ENCODE assay signal across 11 mouse cellular contexts in the genomic region with DNA sequence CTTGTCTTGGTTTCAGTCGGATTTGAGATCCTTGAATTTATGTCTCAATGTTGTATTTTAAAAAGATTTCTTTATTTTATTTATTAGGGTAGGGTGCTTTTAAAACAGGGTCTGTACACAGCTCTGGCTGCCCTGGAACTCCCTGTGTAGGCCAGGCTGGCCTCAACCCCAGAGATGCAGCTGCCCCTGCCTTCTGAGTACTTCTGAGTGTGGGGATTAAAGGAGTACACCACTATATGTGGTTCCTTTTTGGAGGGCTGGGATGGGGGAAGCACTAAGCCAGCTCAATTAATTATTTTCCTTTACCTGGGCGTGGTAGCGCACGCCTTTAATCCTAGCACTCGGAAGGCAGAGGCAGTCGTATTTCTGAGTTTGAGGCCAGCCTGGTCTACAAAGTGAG. TPM values are rescaled to one million over a fixed set of nuclear protein-coding genes. Genes with fewer than 3 reads are reported as not detected.
DNase-seq lines count a peak whose midpoint lies in the region; ATAC-seq and TF ChIP-seq lines count a peak whose summit lies in the region.
"Had no signal": no experiment of that assay in that cellular context is flagged by ENCODE, and none has a peak within 500 bp of the region (broad histone marks: within the 10 kb centered on the region; RNA-seq: fewer than 3 reads in every experiment).

No protein-coding gene starts in this region.

- peaks cover 33% of the 10 kb centered on the region for H3K4me1 ChIP-seq in hindbrain, embryonic 10.5 days (replicated peaks)
- no peaks in the 10 kb centered on the region for H3K4me1 ChIP-seq in hindbrain, postnatal 0 days (ENCODE audit: insufficient read depth, low read length)
- 0 out of 2 replicates have a peak, but pooled peaks cover 12% of the 10 kb centered on the region for H3K4me1 ChIP-seq in stomach, embryonic 15.5 days
- no peaks in the 10 kb centered on the region for H3K4me1 ChIP-seq in stomach, postnatal 0 days (replicated peaks; ENCODE audit: control insufficient read depth, insufficient read depth)
- peaks cover 22% of the 10 kb centered on the region for H3K4me1 ChIP-seq in limb, embryonic 12.5 days (replicated peaks)

- no peaks in the 10 kb centered on the region for H3K9me3 ChIP-seq in hindbrain, embryonic 10.5 days
- no peaks in the 10 kb centered on the region for H3K9me3 ChIP-seq in hindbrain, postnatal 0 days (ENCODE audit: low read length)
- no peaks in the 10 kb centered on the region for H3K9me3 ChIP-seq in stomach, embryonic 15.5 days
- H3K9me3 ChIP-seq in stomach, postnatal 0 days (ENCODE audit: control insufficient read depth, low read length): no peaks in the 10 kb centered on the region
- H3K9me3 ChIP-seq in limb, embryonic 12.5 days: no peaks in the 10 kb centered on the region

- peaks cover 52% of the 10 kb centered on the region for H3K36me3 ChIP-seq in hindbrain, embryonic 10.5 days
- H3K36me3 ChIP-seq in hindbrain, postnatal 0 days (ENCODE audit: insufficient read depth, low read length): peaks cover 2% of the 10 kb centered on the region
- peaks cover 10% of the 10 kb centered on the region for H3K36me3 ChIP-seq in stomach, embryonic 15.5 days
- no peaks in the 10 kb centered on the region for H3K36me3 ChIP-seq in stomach, postnatal 0 days (ENCODE audit: control insufficient read depth, insufficient read depth, low read length)
- H3K36me3 ChIP-seq in limb, embryonic 12.5 days: peaks cover 36% of the 10 kb centered on the region

- TF ChIP-seq CTCF in hindbrain, postnatal 0 days (IDR thresholded peaks at IDR 0.05; ENCODE audit: low read depth): no peak
- TF ChIP-seq CTCF in stomach, postnatal 0 days (IDR thresholded peaks at IDR 0.05; ENCODE audit: low read depth): no peak

- H3K27me3 ChIP-seq in hindbrain, embryonic 10.5 days (ENCODE audit: insufficient read depth, poor library complexity, severe bottlenecking): no peaks in the 10 kb centered on the region
- no peaks in the 10 kb centered on the region for H3K27me3 ChIP-seq in hindbrain, postnatal 0 days (ENCODE audit: insufficient read depth, low read length)
- H3K27me3 ChIP-seq in stomach, embryonic 15.5 days (replicated peaks): no peaks in the 10 kb centered on the region
- H3K27me3 ChIP-seq in stomach, postnatal 0 days (ENCODE audit: control insufficient read depth, insufficient read depth, low read length): no peaks in the 10 kb centered on the region
- H3K27me3 ChIP-seq in limb, embryonic 12.5 days: no peaks in the 10 kb centered on the region

- H3K4me3 ChIP-seq in hindbrain, embryonic 10.5 days: peak overlapping the region; percentile 75
- no peak overlapping the region for H3K4me3 ChIP-seq in hindbrain, postnatal 0 days (ENCODE audit: low read length)
- no peak overlapping the region for H3K4me3 ChIP-seq in stomach, embryonic 15.5 days (replicated peaks)
- H3K4me3 ChIP-seq in stomach, postnatal 0 days (ENCODE audit: low read depth, low read length): no peak overlapping the region
- peak overlapping the region; percentile 81; the same call in 1 of the 2 replicates for H3K4me3 ChIP-seq in limb, embryonic 12.5 days (replicated peaks)

- H3K27ac ChIP-seq in hindbrain, embryonic 10.5 days: no peak overlapping the region
- H3K27ac ChIP-seq in hindbrain, postnatal 0 days: no peak overlapping the region
- H3K27ac ChIP-seq in stomach, embryonic 15.5 days: no peak overlapping the region
- H3K27ac ChIP-seq in stomach, postnatal 0 days (replicated peaks): no peak overlapping the region
- no peak overlapping the region for H3K27ac ChIP-seq in limb, embryonic 12.5 days

- no peak for TF ChIP-seq EP300 in stomach, postnatal 0 days (optimal IDR thresholded peaks at IDR 0.05)

- no peak overlapping the region for H3K4me2 ChIP-seq in hindbrain, postnatal 0 days (ENCODE audit: low read depth, low read length)
- H3K4me2 ChIP-seq in stomach, embryonic 15.5 days: 0 out of 2 replicates have a peak overlapping the region, but pooled peaks have one; percentile 78
- H3K4me2 ChIP-seq in stomach, postnatal 0 days (replicated peaks; ENCODE audit: low read depth): no peak overlapping the region
- H3K4me2 ChIP-seq in limb, embryonic 12.5 days: peak overlapping the region; percentile 63

- DNase-seq in hindbrain, embryonic 10.5 days (ENCODE audit: low spot score): no peak
- no peak for DNase-seq in hindbrain, postnatal 0 days (ENCODE audit: low spot score)
- no peak for DNase-seq in stomach, postnatal 0 days (ENCODE audit: low spot score)
- no peak for DNase-seq in left cerebral cortex, adult 18-20 months (ENCODE audit: low spot score in 2 of 2)
- DNase-seq in layer of hippocampus, postnatal 25 days (ENCODE audit: extremely low spot score in 1 of 2, low spot score in 1 of 2): no peak
- DNase-seq: kidney, adult 2 months; lung, postnatal 14 days; thymus, postnatal 25 days had no signal

- no peak for ATAC-seq in hindbrain, postnatal 0 days
- no peak for ATAC-seq in stomach, embryonic 15.5 days (ENCODE audit: insufficient read depth, low FRiP score, low read depth)
- ATAC-seq in stomach, postnatal 0 days (ENCODE audit: low FRiP score, low TSS enrichment): no peak
- ATAC-seq in limb, embryonic 12.5 days (ENCODE audit: insufficient number of reproducible peaks, insufficient read depth, low FRiP score, low TSS enrichment, low read depth): no peak
- ATAC-seq: activated CD4-positive, CD25-positive, alpha-beta regulatory T cell, adult 4 months had no signal

- no peak overlapping the region for H3K9ac ChIP-seq in hindbrain, postnatal 0 days (replicated peaks; ENCODE audit: low read length)
- H3K9ac ChIP-seq in stomach, embryonic 15.5 days: no peak overlapping the region
- H3K9ac ChIP-seq in stomach, postnatal 0 days (ENCODE audit: low read length): no peak overlapping the region
- no peak overlapping the region for H3K9ac ChIP-seq in limb, embryonic 12.5 days (replicated peaks)

- WGBS in hindbrain, embryonic 10.5 days: 96% methylated on average over 6 of the region's 6 CpGs
- WGBS in hindbrain, postnatal 0 days: 97% methylated on average over 6 of the region's 6 CpGs
- WGBS in stomach, embryonic 15.5 days: 90% methylated on average over 6 of the region's 6 CpGs
- WGBS in stomach, postnatal 0 days: 83% methylated on average over 6 of the region's 6 CpGs
- 94% methylated on average over 6 of the region's 6 CpGs for WGBS in limb, embryonic 12.5 days

RNA-seq across cellular contexts. Expression of gene Prc1, which starts 2.2 kb away (rescaled TPM):
- 175 and 232 TPM in 2 replicates for polyA plus RNA-seq in hindbrain, embryonic 10.5 days (2016; fragmentation: Nextera tagmentation; extraction: Ambion mirVana)
- 24.6 and 30.7 TPM in 2 replicates for total RNA-seq in hindbrain, postnatal 0 days (2014; rRNA removed)
- 32.9 and 38.8 TPM in 2 replicates for polyA plus RNA-seq in hindbrain, postnatal 0 days (2015; fragmentation: Nextera tagmentation; extraction: Ambion mirVana)
- 139 and 142 TPM in 2 replicates for polyA plus RNA-seq in stomach, embryonic 15.5 days (2015; fragmentation: Nextera tagmentation; extraction: Ambion mirVana)
- polyA plus RNA-seq in stomach, postnatal 0 days (2015; fragmentation: Nextera tagmentation; extraction: Ambion mirVana): 32.6 and 38.0 TPM in 2 replicates
- polyA plus RNA-seq in limb, embryonic 12.5 days (2016; fragmentation: Nextera tagmentation; extraction: Ambion mirVana): 133 and 144 TPM in 2 replicates
- total RNA-seq in left cerebral cortex, adult 18-20 months (2021): under 1 TPM; 0.75 to 0.93 TPM
- total RNA-seq in layer of hippocampus, postnatal 25 days (2021): 1 to 10 TPM; 2.2 to 2.7 TPM

RNA-seq across cellular contexts. Expression of gene Vps33b, which starts 27.0 kb away (rescaled TPM):
- polyA plus RNA-seq in hindbrain, embryonic 10.5 days (2016; fragmentation: Nextera tagmentation; extraction: Ambion mirVana): 16.6 and 19.6 TPM in 2 replicates
- 23.8 and 24.3 TPM in 2 replicates for total RNA-seq in hindbrain, postnatal 0 days (2014; rRNA removed)
- 11.6 and 15.4 TPM in 2 replicates for polyA plus RNA-seq in hindbrain, postnatal 0 days (2015; fragmentation: Nextera tagmentation; extraction: Ambion mirVana)
- 12.9 and 15.6 TPM in 2 replicates for polyA plus RNA-seq in stomach, embryonic 15.5 days (2015; fragmentation: Nextera tagmentation; extraction: Ambion mirVana)
- polyA plus RNA-seq in stomach, postnatal 0 days (2015; fragmentation: Nextera tagmentation; extraction: Ambion mirVana): 4.9 and 7.5 TPM in 2 replicates
- 12.6 and 13.7 TPM in 2 replicates for polyA plus RNA-seq in limb, embryonic 12.5 days (2016; fragmentation: Nextera tagmentation; extraction: Ambion mirVana)
- total RNA-seq in left cerebral cortex, adult 18-20 months (2021): 10 to 100 TPM; 18.8 to 21.6 TPM
- total RNA-seq in layer of hippocampus, postnatal 25 days (2021): 10 to 100 TPM; 19.3 to 23.6 TPM

RNA-seq across cellular contexts. Expression of gene Rccd1, which starts 27.8 kb away (rescaled TPM):
- polyA plus RNA-seq in hindbrain, embryonic 10.5 days (2016; fragmentation: Nextera tagmentation; extraction: Ambion mirVana): 12.2 and 12.9 TPM in 2 replicates
- total RNA-seq in hindbrain, postnatal 0 days (2014; rRNA removed): 24.7 and 40.5 TPM in 2 replicates
- 8.6 and 10.7 TPM in 2 replicates for polyA plus RNA-seq in hindbrain, postnatal 0 days (2015; fragmentation: Nextera tagmentation; extraction: Ambion mirVana)
- 10.0 and 13.8 TPM in 2 replicates for polyA plus RNA-seq in stomach, embryonic 15.5 days (2015; fragmentation: Nextera tagmentation; extraction: Ambion mirVana)
- 3.7 and 3.8 TPM in 2 replicates for polyA plus RNA-seq in stomach, postnatal 0 days (2015; fragmentation: Nextera tagmentation; extraction: Ambion mirVana)
- polyA plus RNA-seq in limb, embryonic 12.5 days (2016; fragmentation: Nextera tagmentation; extraction: Ambion mirVana): 12.6 and 13.9 TPM in 2 replicates
- 10 to 100 TPM; 13.1 to 14.5 TPM for total RNA-seq in left cerebral cortex, adult 18-20 months (2021)
- 10 to 100 TPM; 13.6 to 15.4 TPM for total RNA-seq in layer of hippocampus, postnatal 25 days (2021)

RNA-seq across cellular contexts. Expression of gene Ngrn, which starts 35.4 kb away (rescaled TPM):
- 40.4 and 47.4 TPM in 2 replicates for polyA plus RNA-seq in hindbrain, embryonic 10.5 days (2016; fragmentation: Nextera tagmentation; extraction: Ambion mirVana)
- total RNA-seq in hindbrain, postnatal 0 days (2014; rRNA removed): 47.6 and 48.6 TPM in 2 replicates
- polyA plus RNA-seq in hindbrain, postnatal 0 days (2015; fragmentation: Nextera tagmentation; extraction: Ambion mirVana): 69.8 and 71.9 TPM in 2 replicates
- polyA plus RNA-seq in stomach, embryonic 15.5 days (2015; fragmentation: Nextera tagmentation; extraction: Ambion mirVana): 47.3 and 52.0 TPM in 2 replicates
- polyA plus RNA-seq in stomach, postnatal 0 days (2015; fragmentation: Nextera tagmentation; extraction: Ambion mirVana): 33.6 and 34.5 TPM in 2 replicates
- 50.3 and 53.7 TPM in 2 replicates for polyA plus RNA-seq in limb, embryonic 12.5 days (2016; fragmentation: Nextera tagmentation; extraction: Ambion mirVana)
- 10 to 100 TPM; 41.8 to 47.0 TPM for total RNA-seq in left cerebral cortex, adult 18-20 months (2021)
- 10 to 100 TPM; 40.0 to 44.4 TPM for total RNA-seq in layer of hippocampus, postnatal 25 days (2021)

RNA-seq across cellular contexts. Expression of gene Unc45a, which starts 44.3 kb away (rescaled TPM):
- polyA plus RNA-seq in hindbrain, embryonic 10.5 days (2016; fragmentation: Nextera tagmentation; extraction: Ambion mirVana): 46.2 and 54.6 TPM in 2 replicates
- 49.0 and 57.8 TPM in 2 replicates for total RNA-seq in hindbrain, postnatal 0 days (2014; rRNA removed)
- 46.6 and 47.8 TPM in 2 replicates for polyA plus RNA-seq in hindbrain, postnatal 0 days (2015; fragmentation: Nextera tagmentation; extraction: Ambion mirVana)
- polyA plus RNA-seq in stomach, embryonic 15.5 days (2015; fragmentation: Nextera tagmentation; extraction: Ambion mirVana): 35.5 and 38.3 TPM in 2 replicates
- polyA plus RNA-seq in stomach, postnatal 0 days (2015; fragmentation: Nextera tagmentation; extraction: Ambion mirVana): 30.7 and 34.5 TPM in 2 replicates
- polyA plus RNA-seq in limb, embryonic 12.5 days (2016; fragmentation: Nextera tagmentation; extraction: Ambion mirVana): 56.9 and 61.8 TPM in 2 replicates
- 10 to 100 TPM; 38.0 to 40.4 TPM for total RNA-seq in left cerebral cortex, adult 18-20 months (2021)
- total RNA-seq in layer of hippocampus, postnatal 25 days (2021): 10 to 100 TPM; 34.9 to 41.5 TPM

Comparison
In these comparisons a context has a peak if more than half of its experiments do, and no peak if none do; other contexts are left out.
1. H3K4me3 ChIP-seq: peak in hindbrain, embryonic 10.5 days (single experiment) and limb, embryonic 12.5 days (single experiment); none in hindbrain, postnatal 0 days (single experiment), stomach, embryonic 15.5 days (single experiment) and stomach, postnatal 0 days (single experiment).
2. H3K4me2 ChIP-seq: peak in stomach, embryonic 15.5 days (single experiment) and limb, embryonic 12.5 days (single experiment); none in hindbrain, postnatal 0 days (single experiment) and stomach, postnatal 0 days (single experiment).